Mouse (Mus musculus): ENCODE measurements at regions not wholly inside any gene's neighbourhood (a gene's known extent, or its start where the extent isn't known, plus 50 kb on each side); places are given as distances from the start of the nearest gene placed in this dataset.

DNA sequence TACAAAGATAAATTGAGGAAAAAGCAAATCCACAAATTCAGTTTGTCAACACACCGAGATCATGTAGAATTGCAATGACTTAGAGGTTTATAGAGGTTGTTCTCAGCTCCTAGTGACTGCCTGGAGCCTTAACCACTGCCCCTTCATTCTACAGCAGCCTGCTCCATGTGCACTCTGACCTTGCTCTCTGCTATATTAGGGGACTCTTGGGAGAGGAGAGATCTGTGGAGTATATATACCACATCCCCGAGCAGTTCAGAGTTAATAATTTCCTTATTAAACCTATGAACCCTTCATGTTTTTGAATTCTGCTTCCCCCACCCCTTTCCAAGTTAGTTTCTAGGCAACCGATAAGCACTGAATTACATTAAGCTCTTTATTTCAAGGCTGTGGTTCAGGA, 85.0 kb upstream of the Grm7 start:
- TF ChIP-seq CTCF (IDR thresholded peaks at IDR 0.05; ENCODE audit: borderline replicate concordance, extremely low read depth, insufficient read depth, insufficient read length) = no peak
- TF ChIP-seq POLR2A (IDR thresholded peaks at IDR 0.05; ENCODE audit: borderline replicate concordance, extremely low read depth, insufficient read depth, insufficient read length, poor library complexity, severe bottlenecking) = no peak
